Mouse (Mus musculus) forebrain, embryonic 15.5 days (tissue): ENCODE measurements around the gene Foxp1. TPM values are rescaled to one million over a fixed set of nuclear protein-coding genes. Genes with fewer than 3 reads are reported as not detected.

Source experiments
- ATAC-seq: fragments of 200-750 bp; cut with Nextera tagmentation; replicated peaks from 2 replicates; pipeline ENCODE4 v1.8.0; 2017; ENCODE audit warnings: mild to moderate bottlenecking, moderate TSS enrichment, moderate library complexity
- H3K27ac ChIP-seq: fragments of 300-500 bp; sonication (generic); replicated peaks from 2 replicates; pipeline ENCODE4 v1.5.1; 2015; ENCODE audit warnings: mild to moderate bottlenecking, inconsistent platforms
- H3K27me3 ChIP-seq: fragments of 300-500 bp; sonication (generic); 2 replicates; pipeline ENCODE4 v1.6.1; 2015; ENCODE audit warnings: inconsistent platforms
- H3K36me3 ChIP-seq: fragments of 300-500 bp; sonication (generic); 2 replicates; pipeline ENCODE4 v1.6.1; 2015; ENCODE audit warnings: mild to moderate bottlenecking, inconsistent platforms
- H3K4me1 ChIP-seq: fragments of 300-500 bp; sonication (generic); 2 replicates; pipeline ENCODE4 v1.6.1; 2015; ENCODE audit warnings: inconsistent platforms
- H3K4me2 ChIP-seq: fragments of 300-500 bp; sonication (generic); replicated peaks from 2 replicates; pipeline ENCODE4 v1.6.1; 2015; ENCODE audit warnings: mild to moderate bottlenecking, inconsistent platforms
- H3K4me3 ChIP-seq: fragments of 300-500 bp; sonication (generic); 2 replicates; pipeline ENCODE4 v1.5.1; 2015; ENCODE audit warnings: mild to moderate bottlenecking, inconsistent platforms
- H3K9ac ChIP-seq: fragments of 300-500 bp; sonication (generic); replicated peaks from 2 replicates; pipeline ENCODE4 v1.6.1; 2015; ENCODE audit warnings: mild to moderate bottlenecking, inconsistent platforms
- H3K9me3 ChIP-seq: fragments of 300-500 bp; sonication (generic); 2 replicates; pipeline ENCODE4 v1.6.1; 2016; ENCODE audit warnings: inconsistent platforms
- WGBS: fragments of 180-500 bp; shearing (Covaris S2); methylation state at CpG from one replicate; pipeline ENCODE4 v1.1.7; 2015; ENCODE audit warnings: mixed read lengths; 5-methylcytosine and 5-hydroxymethylcytosine counted together
- polyA plus RNA-seq: library from polyadenylated mRNA; unstranded; fragments of >200 nt; fragmentation: Nextera tagmentation; extraction: Ambion mirVana; gene quantifications from 2 replicates; pipeline ENCODE4 v1.2.1, GENCODE M21; 2015

The Foxp1 gene
- polyA plus RNA-seq, 1 experiment from 2014 or later, result 102 TPM

GRCm38 (mm10) chr6:99135938-99136729 is 386.4 kb downstream of the Foxp1 start:
- 16% methylated on average over 11 of the region's 11 CpGs for WGBS
- H3K4me2 ChIP-seq, result no peak overlapping the region
- no peaks in the 10 kb centered on the region for H3K9me3 ChIP-seq
- H3K4me3 ChIP-seq, result no peak overlapping the region
- 0 out of 2 replicates have a peak, but pooled peaks have one; percentile 46 for ATAC-seq
- H3K27ac ChIP-seq, result no peak overlapping the region
- peaks cover 41% of the 10 kb centered on the region for H3K4me1 ChIP-seq
- H3K27me3 ChIP-seq, result no peaks in the 10 kb centered on the region
- H3K36me3 ChIP-seq, result no peaks in the 10 kb centered on the region
- H3K9ac ChIP-seq, result no peak overlapping the region

- no peak for ATAC-seq
- 32% methylated on average over 4 of the region's 4 CpGs for WGBS
- no peak overlapping the region for H3K27ac ChIP-seq
- no peak overlapping the region for H3K9ac ChIP-seq
- H3K4me3 ChIP-seq, result no peak overlapping the region
- no peaks in the 10 kb centered on the region for H3K27me3 ChIP-seq
- no peaks in the 10 kb centered on the region for H3K36me3 ChIP-seq
- peaks cover 26% of the 10 kb centered on the region for H3K4me1 ChIP-seq
- no peak overlapping the region for H3K4me2 ChIP-seq
- H3K9me3 ChIP-seq, result no peaks in the 10 kb centered on the region
Observed at GRCm38 (mm10) chr6:99131815-99132214, 390.7 kb downstream of the Foxp1 start.

GRCm38 (mm10) chr6:99130758-99131410 is 391.6 kb downstream of the Foxp1 start:
- no peak for ATAC-seq
- Histone ChIP-seq H3K4me2 (no peak overlapping the region), H3K27me3 (no peaks in the 10 kb centered on the region), H3K4me3 (no peak overlapping the region), H3K9ac (no peak overlapping the region), H3K9me3 (no peaks in the 10 kb centered on the region), H3K27ac (no peak overlapping the region), H3K36me3 (no peaks in the 10 kb centered on the region), H3K4me1 (peaks cover 16% of the 10 kb centered on the region)
- WGBS, result 57% methylated on average over 10 of the region's 10 CpGs

- H3K4me3 ChIP-seq, result no peak overlapping the region
- H3K36me3 ChIP-seq, result no peaks in the 10 kb centered on the region
- peaks cover 4% of the 10 kb centered on the region; the same call in 1 of the 2 replicates for H3K4me1 ChIP-seq
- 87% methylated on average over 9 of the region's 9 CpGs for WGBS
- H3K9ac ChIP-seq, result no peak overlapping the region
- H3K27me3 ChIP-seq, result no peaks in the 10 kb centered on the region
- no peak for ATAC-seq
- H3K27ac ChIP-seq, result no peak overlapping the region
- no peak overlapping the region for H3K4me2 ChIP-seq
- H3K9me3 ChIP-seq, result no peaks in the 10 kb centered on the region
Observed at GRCm38 (mm10) chr6:99126717-99127116, 395.8 kb downstream of the Foxp1 start.

GRCm38 (mm10) chr6:99120776-99121766 is 401.4 kb downstream of the Foxp1 start:
- Histone ChIP-seq H3K4me3 (no peak overlapping the region), H3K27ac (no peak overlapping the region), H3K9ac (no peak overlapping the region), H3K9me3 (no peaks in the 10 kb centered on the region), H3K27me3 (no peaks in the 10 kb centered on the region), H3K36me3 (no peaks in the 10 kb centered on the region), H3K4me2 (no peak overlapping the region), H3K4me1 (no peaks in the 10 kb centered on the region)
- ATAC-seq, result no peak
- WGBS, result 81% methylated on average over 8 of the region's 8 CpGs

GRCm38 (mm10) chr6:99118534-99118933 is 404.0 kb downstream of the Foxp1 start:
- Histone ChIP-seq H3K9me3 (no peaks in the 10 kb centered on the region), H3K27ac (no peak overlapping the region), H3K4me3 (no peak overlapping the region), H3K4me1 (no peaks in the 10 kb centered on the region), H3K27me3 (no peaks in the 10 kb centered on the region), H3K9ac (no peak overlapping the region), H3K4me2 (no peak overlapping the region), H3K36me3 (no peaks in the 10 kb centered on the region)
- no peak for ATAC-seq
- WGBS, result 57% methylated on average over 4 of the region's 4 CpGs

GRCm38 (mm10) chr6:99117411-99117810 is 405.1 kb downstream of the Foxp1 start:
- Histone ChIP-seq H3K27me3 (no peaks in the 10 kb centered on the region), H3K4me3 (no peak overlapping the region), H3K9ac (no peak overlapping the region), H3K9me3 (no peaks in the 10 kb centered on the region), H3K4me2 (no peak overlapping the region), H3K4me1 (no peaks in the 10 kb centered on the region), H3K36me3 (no peaks in the 10 kb centered on the region), H3K27ac (no peak overlapping the region)
- ATAC-seq, result no peak
- WGBS, result 82% methylated on average over 1 of the region's 1 CpGs

- no peak for ATAC-seq
- Histone ChIP-seq H3K4me1 (no peaks in the 10 kb centered on the region), H3K9ac (no peak overlapping the region), H3K4me2 (no peak overlapping the region), H3K36me3 (no peaks in the 10 kb centered on the region), H3K27ac (no peak overlapping the region), H3K4me3 (no peak overlapping the region), H3K27me3 (no peaks in the 10 kb centered on the region), H3K9me3 (no peaks in the 10 kb centered on the region)
- 73% methylated on average over 4 of the region's 4 CpGs for WGBS
Observed at GRCm38 (mm10) chr6:99111856-99112255, 410.7 kb downstream of the Foxp1 start.

GRCm38 (mm10) chr6:99108417-99108816 is 414.1 kb downstream of the Foxp1 start:
- ATAC-seq, result no peak
- no peaks in the 10 kb centered on the region for H3K27me3 ChIP-seq
- no peak overlapping the region for H3K4me3 ChIP-seq
- no peak overlapping the region for H3K9ac ChIP-seq
- WGBS, result 46% methylated on average over 4 of the region's 4 CpGs
- H3K4me2 ChIP-seq, result no peak overlapping the region
- no peak overlapping the region for H3K27ac ChIP-seq
- no peaks in the 10 kb centered on the region for H3K36me3 ChIP-seq
- H3K4me1 ChIP-seq, result peaks cover 12% of the 10 kb centered on the region
- no peaks in the 10 kb centered on the region for H3K9me3 ChIP-seq

GRCm38 (mm10) chr6:99107674-99108073 is 414.8 kb downstream of the Foxp1 start:
- Histone ChIP-seq H3K4me2 (no peak overlapping the region), H3K4me3 (no peak overlapping the region), H3K4me1 (peaks cover 12% of the 10 kb centered on the region), H3K36me3 (no peaks in the 10 kb centered on the region), H3K27me3 (no peaks in the 10 kb centered on the region), H3K27ac (no peak overlapping the region), H3K9me3 (no peaks in the 10 kb centered on the region), H3K9ac (no peak overlapping the region)
- WGBS, result 92% methylated on average over 6 of the region's 6 CpGs
- ATAC-seq, result no peak

- H3K9ac ChIP-seq, result no peak overlapping the region
- H3K4me1 ChIP-seq, result peaks cover 12% of the 10 kb centered on the region
- no peak overlapping the region for H3K4me2 ChIP-seq
- no peak for ATAC-seq
- H3K27ac ChIP-seq, result no peak overlapping the region
- no peaks in the 10 kb centered on the region for H3K36me3 ChIP-seq
- H3K27me3 ChIP-seq, result no peaks in the 10 kb centered on the region
- H3K4me3 ChIP-seq, result no peak overlapping the region
- WGBS, result 95% methylated on average over 6 of the region's 6 CpGs
- H3K9me3 ChIP-seq, result no peaks in the 10 kb centered on the region
Observed at GRCm38 (mm10) chr6:99107081-99107482, 415.4 kb downstream of the Foxp1 start.

- Histone ChIP-seq H3K36me3 (no peaks in the 10 kb centered on the region), H3K9me3 (no peaks in the 10 kb centered on the region), H3K4me2 (no peak overlapping the region), H3K27ac (no peak overlapping the region), H3K9ac (no peak overlapping the region), H3K4me3 (no peak overlapping the region), H3K4me1 (peaks cover 22% of the 10 kb centered on the region), H3K27me3 (no peaks in the 10 kb centered on the region)
- whole genome bisulfite sequencing, result 86% methylated on average over 4 of the region's 4 CpGs
- ATAC-seq, result no peak
Observed at GRCm38 (mm10) chr6:99105979-99106378, 416.5 kb downstream of the Foxp1 start.
